Mouse (Mus musculus): ENCODE results near the gene Slc25a43. TPM values are rescaled to one million over a fixed set of nuclear protein-coding genes. Genes with fewer than 3 reads are reported as not detected.

Slc25a43 gene
- polyA plus RNA-seq, 1 experiment from 2014 or later: 0.78 TPM

DNA sequence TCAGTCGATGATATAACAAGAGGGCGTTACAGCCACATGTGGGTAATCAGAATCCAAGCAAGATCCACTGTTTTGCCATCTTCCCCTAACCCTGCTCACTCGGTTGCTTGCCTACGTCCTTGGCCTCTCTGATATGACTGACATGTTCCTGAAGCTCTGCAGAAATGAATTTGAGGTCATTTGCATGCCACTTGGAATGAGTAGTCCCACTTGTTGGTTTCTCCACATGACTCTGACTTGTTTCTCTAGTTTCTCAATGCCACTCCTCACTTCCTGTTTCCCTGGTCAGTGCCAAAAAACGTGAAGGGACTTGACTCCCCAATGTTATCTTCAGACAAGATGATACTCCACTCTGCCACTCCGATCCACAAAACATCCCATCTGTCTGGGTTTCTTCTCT lies 15.1 kb downstream of the Slc25a43 start:
- Histone ChIP-seq H3K27ac (no peak overlapping the region), H3K27me3 (no peaks in the 10 kb centered on the region), H3K4me3 (replicated peaks) (no peak overlapping the region), H3K9ac (replicated peaks) (no peak overlapping the region), H3K9me3 (no peaks in the 10 kb centered on the region), H3K36me3 (no peaks in the 10 kb centered on the region), H3K4me1 (replicated peaks) (peaks cover 20% of the 10 kb centered on the region; the same call in 1 of the 2 replicates), H3K4me2 (replicated peaks) (no peak overlapping the region)
- WGBS: 67% methylated on average over 6 of the region's 6 CpGs
- no peak for ATAC-seq

DNA sequence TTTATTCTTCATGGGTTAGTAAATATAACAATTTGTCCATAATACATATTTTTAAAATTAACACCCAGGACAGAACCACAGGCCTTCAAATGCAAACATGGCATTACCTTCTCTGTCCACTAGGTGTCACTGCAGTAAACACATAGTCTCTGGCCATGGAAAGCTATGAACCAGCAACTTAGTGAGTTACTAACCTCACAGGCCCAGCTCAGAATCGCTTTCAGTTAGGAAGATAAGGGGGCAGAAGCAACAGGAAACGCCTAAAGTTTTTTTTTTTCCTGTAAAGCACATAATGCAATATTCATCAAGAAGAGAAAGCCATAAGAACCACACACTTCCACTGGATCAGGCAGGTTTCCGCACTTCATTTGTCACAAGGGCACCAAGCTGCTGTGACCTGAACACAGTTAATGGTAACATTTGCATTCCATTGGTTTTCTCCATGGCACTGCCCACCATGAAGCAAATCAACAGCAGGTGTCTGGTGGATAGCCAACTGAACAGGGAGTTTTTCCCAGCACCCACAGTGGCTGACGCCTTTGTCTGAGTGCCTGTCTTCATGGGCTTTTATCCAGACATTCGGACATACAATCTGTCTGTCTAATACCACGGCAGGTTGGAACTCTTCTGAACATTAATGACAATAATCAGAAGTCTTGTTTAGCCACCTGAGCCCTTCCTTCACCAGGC lies 17.6 kb downstream of the Slc25a43 start:
- 40% methylated on average over 6 of the region's 6 CpGs for WGBS
- Histone ChIP-seq H3K4me2 (replicated peaks) (no peak overlapping the region; the same call in 1 of the 2 replicates), H3K9me3 (no peaks in the 10 kb centered on the region), H3K9ac (replicated peaks) (no peak overlapping the region), H3K27me3 (no peaks in the 10 kb centered on the region), H3K4me3 (replicated peaks) (no peak overlapping the region), H3K27ac (peak overlapping the region; percentile 61), H3K36me3 (no peaks in the 10 kb centered on the region), H3K4me1 (replicated peaks) (peaks cover 30% of the 10 kb centered on the region)
- 0 out of 2 replicates have a peak, but pooled peaks have one; percentile 31 for ATAC-seq

DNA sequence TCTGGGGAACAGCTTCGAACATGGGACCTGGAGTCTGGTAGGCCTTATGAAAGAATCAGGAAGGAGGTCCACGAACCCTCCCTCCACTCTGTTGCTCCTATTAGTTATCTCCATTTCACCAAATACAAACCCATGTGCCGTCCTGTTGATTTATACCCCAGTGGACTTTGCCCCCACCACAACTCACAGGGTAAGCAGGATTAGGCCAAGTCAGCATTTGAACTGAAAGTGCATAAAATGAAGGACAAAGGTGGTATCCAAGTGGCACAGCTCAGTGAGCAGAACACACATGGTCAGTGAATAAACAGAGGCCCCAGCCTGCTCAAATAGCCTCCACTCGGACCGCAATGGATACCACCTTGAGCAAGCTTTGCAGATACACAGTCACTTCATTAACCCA lies 18.8 kb downstream of the Slc25a43 start:
- no peaks in the 10 kb centered on the region for H3K27me3 ChIP-seq
- peaks cover 30% of the 10 kb centered on the region for H3K4me1 ChIP-seq (replicated peaks)
- no peak overlapping the region for H3K4me3 ChIP-seq (replicated peaks)
- peak overlapping the region; percentile 10 for H3K4me2 ChIP-seq (replicated peaks)
- H3K9me3 ChIP-seq: no peaks in the 10 kb centered on the region
- H3K27ac ChIP-seq: peak overlapping the region; percentile 88
- H3K9ac ChIP-seq (replicated peaks): no peak overlapping the region
- no peak for ATAC-seq
- H3K36me3 ChIP-seq: no peaks in the 10 kb centered on the region
- 60% methylated on average over 5 of the region's 5 CpGs for WGBS

DNA sequence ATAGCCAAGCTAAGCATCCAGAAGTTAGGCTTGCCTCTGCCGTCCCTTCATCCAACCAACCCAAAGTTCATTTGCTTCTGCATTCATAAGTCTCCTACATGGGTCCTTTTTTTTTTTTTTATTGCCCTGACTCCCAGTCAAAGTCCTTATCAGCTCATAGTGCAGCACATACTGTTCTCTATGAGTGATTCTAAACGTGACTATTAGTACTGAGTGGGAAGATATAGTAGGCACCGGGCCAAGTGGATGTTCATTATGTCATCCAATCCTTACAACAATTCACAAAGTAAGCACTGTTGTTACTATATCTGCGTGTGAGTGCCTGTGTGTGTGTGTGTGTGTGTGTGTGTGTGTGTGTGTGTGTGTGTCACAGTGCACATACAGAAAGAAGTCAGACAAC lies 19.4 kb downstream of the Slc25a43 start:
- ATAC-seq: no peak
- Histone ChIP-seq H3K9me3 (no peaks in the 10 kb centered on the region), H3K4me2 (replicated peaks) (peak overlapping the region; percentile 10), H3K4me3 (replicated peaks) (no peak overlapping the region), H3K9ac (replicated peaks) (no peak overlapping the region), H3K27me3 (no peaks in the 10 kb centered on the region), H3K27ac (peak overlapping the region; percentile 88), H3K36me3 (no peaks in the 10 kb centered on the region), H3K4me1 (replicated peaks) (peaks cover 30% of the 10 kb centered on the region)
- 58% methylated on average over 4 of the region's 4 CpGs for WGBS

DNA sequence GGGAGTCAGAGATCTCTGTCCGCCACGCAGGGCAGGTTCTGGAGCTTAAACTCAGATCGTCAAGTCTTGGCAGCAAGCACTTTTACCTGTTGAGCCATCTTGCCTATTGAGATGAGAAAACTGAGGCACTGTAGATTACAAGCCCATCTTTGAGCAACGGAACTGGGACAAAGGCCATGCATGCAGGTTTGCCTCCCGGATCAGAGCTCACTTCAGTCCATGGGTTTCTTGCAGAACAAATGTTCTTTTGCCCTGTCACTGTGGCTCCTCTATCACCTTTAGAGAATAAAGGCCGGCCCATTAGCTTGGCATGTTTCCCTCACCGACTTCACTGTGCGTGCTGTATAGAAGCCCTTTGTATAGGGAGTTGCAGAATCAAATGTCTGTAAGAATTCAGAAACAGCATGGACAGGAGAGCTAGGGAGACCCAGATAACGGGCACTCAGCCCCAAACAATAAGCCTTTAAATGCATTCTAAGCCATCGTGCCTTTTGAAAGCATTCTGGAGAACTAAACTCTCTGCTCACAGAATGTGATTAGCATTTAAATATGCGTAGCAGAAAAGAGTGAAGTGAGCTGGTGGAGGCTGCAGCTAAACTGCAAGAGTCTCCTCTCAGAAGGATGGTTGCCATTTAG lies 20.0 kb downstream of the Slc25a43 start:
- no peaks in the 10 kb centered on the region for H3K36me3 ChIP-seq
- no peaks in the 10 kb centered on the region for H3K9me3 ChIP-seq
- 28% methylated on average over 11 of the region's 11 CpGs for WGBS
- peak; percentile 77 for ATAC-seq
- no peak overlapping the region for H3K9ac ChIP-seq (replicated peaks)
- H3K4me1 ChIP-seq (replicated peaks): peaks cover 30% of the 10 kb centered on the region
- peak overlapping the region; percentile 88 for H3K27ac ChIP-seq
- no peaks in the 10 kb centered on the region for H3K27me3 ChIP-seq
- H3K4me3 ChIP-seq (replicated peaks): no peak overlapping the region
- peak overlapping the region; percentile 10; the same call in 1 of the 2 replicates for H3K4me2 ChIP-seq (replicated peaks)

DNA sequence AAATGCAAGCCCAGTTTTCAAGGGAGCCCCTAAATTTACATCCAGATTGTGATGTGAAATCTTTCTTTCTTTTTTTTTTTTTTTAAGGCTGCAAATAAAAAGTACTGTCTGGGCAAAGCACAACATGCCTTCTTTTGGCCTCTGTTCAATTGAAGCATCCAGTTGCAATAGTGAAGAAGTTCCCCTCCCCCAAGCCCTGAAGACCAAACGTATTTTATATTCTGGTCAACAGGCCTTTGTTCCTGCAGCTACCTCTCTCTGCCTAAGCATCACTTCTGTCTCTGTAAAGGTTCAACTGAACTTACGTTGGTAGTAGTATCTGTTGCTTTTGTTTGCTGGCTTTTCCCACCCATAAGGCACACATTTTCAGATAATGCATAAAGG lies 20.5 kb downstream of the Slc25a43 start:
- H3K27ac ChIP-seq: peak overlapping the region; percentile 88
- WGBS: 27% methylated on average over 2 of the region's 2 CpGs
- no peak overlapping the region for H3K4me3 ChIP-seq (replicated peaks)
- no peaks in the 10 kb centered on the region for H3K36me3 ChIP-seq
- H3K4me1 ChIP-seq (replicated peaks): peaks cover 30% of the 10 kb centered on the region
- 0 out of 2 replicates have a peak overlapping the region, but pooled peaks have one; percentile 3 for H3K4me2 ChIP-seq (replicated peaks)
- H3K9me3 ChIP-seq: no peaks in the 10 kb centered on the region
- 0 out of 2 replicates have a peak, but pooled peaks have one; percentile 7 for ATAC-seq
- H3K9ac ChIP-seq (replicated peaks): no peak overlapping the region
- H3K27me3 ChIP-seq: no peaks in the 10 kb centered on the region

DNA sequence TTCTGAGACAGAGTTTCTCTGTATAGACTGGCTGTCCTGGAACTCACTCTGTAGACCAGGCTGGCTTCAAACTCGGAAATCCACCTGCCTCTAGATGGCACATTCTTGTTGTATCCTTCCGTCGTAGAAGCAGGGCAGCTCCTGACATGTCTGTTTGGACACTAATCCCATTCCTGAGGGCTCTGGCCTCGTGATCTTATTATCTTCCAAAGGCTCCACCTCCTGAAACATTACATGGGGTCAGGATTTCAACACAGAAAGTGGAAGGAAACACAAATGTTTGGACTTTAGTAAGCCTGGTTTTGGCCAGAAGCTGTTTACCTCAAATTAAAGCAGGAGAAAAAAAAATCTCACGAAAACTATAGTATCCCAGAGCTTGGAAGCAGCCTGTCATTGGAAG lies 23.9 kb downstream of the Slc25a43 start:
- H3K4me3 ChIP-seq (replicated peaks): no peak overlapping the region
- ATAC-seq: no peak
- no peak overlapping the region for H3K4me2 ChIP-seq (replicated peaks)
- no peak overlapping the region for H3K27ac ChIP-seq
- no peak overlapping the region for H3K9ac ChIP-seq (replicated peaks)
- peaks cover 19% of the 10 kb centered on the region for H3K4me1 ChIP-seq (replicated peaks)
- no peaks in the 10 kb centered on the region for H3K9me3 ChIP-seq
- 46% methylated on average over 5 of the region's 5 CpGs for WGBS
- no peaks in the 10 kb centered on the region for H3K36me3 ChIP-seq
- H3K27me3 ChIP-seq: no peaks in the 10 kb centered on the region

DNA sequence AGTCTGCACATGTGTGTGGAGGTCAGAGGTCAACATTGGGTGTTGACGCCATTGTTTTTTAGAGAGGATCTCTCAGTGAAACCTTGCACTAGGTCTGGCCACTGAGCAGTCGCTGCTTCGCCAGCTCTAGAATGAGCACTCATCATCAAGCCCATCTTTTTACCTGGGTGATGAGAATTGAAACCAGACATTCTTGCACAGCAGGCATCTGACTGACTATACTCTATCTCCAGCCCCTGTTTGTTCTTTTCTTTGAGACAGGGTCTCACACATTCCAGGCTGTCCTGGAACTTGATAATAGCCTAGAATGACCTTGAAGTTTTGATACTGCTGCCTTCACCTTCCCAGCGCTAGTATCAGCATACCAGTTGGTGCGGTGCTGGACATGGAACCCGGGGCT lies 29.1 kb downstream of the Slc25a43 start:
- Histone ChIP-seq H3K4me2 (replicated peaks) (no peak overlapping the region), H3K9me3 (no peaks in the 10 kb centered on the region), H3K27ac (no peak overlapping the region), H3K4me1 (replicated peaks) (no peaks in the 10 kb centered on the region), H3K9ac (replicated peaks) (no peak overlapping the region), H3K36me3 (no peaks in the 10 kb centered on the region), H3K4me3 (replicated peaks) (no peak overlapping the region), H3K27me3 (no peaks in the 10 kb centered on the region)
- 86% methylated on average over 6 of the region's 6 CpGs for whole genome bisulfite sequencing
- ATAC-seq: no peak

DNA sequence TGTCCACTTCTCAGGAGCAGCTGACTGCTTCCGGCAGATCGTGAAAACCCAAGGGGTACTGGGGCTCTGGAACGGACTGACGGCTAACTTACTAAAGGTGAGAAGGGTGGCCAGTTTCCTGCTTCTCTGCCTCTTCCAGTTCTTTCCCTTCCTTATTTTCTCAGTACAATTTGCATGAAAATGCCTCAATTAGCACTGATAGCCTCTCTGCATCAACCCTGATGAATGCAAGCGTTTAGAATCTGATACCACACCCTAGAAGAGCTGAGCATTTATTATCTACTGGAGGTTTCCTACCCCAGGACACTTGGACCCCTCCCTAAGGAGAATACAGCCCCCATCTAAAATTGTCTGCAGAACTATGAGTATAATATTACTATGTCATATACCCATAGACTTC lies 32.1 kb downstream of the Slc25a43 start:
- H3K4me2 ChIP-seq (replicated peaks): no peak overlapping the region
- 87% methylated on average over 5 of the region's 5 CpGs for WGBS
- H3K4me3 ChIP-seq (replicated peaks): no peak overlapping the region
- H3K9me3 ChIP-seq: no peaks in the 10 kb centered on the region
- no peaks in the 10 kb centered on the region for H3K4me1 ChIP-seq (replicated peaks)
- H3K27me3 ChIP-seq: no peaks in the 10 kb centered on the region
- no peak for ATAC-seq
- no peak overlapping the region for H3K9ac ChIP-seq (replicated peaks)
- no peaks in the 10 kb centered on the region for H3K36me3 ChIP-seq
- no peak overlapping the region for H3K27ac ChIP-seq

DNA sequence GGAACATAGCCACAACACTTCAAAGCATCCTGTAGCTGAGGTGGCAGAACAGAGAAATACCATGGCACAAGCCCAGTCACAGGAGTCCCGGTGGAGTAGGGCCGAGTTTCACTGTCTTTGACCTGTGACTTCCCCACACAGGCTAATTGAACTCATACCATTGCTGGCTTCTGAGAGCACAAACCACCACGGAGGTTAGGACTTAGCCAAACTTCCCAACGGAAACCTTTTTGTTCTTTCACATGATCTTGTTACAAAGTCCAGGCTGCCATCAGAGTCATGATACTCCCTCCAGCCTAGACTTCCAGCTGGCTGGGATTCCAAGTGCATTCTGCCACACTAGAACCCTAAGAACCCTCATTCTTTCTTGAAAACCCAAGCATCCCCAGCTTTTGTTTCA lies 34.2 kb downstream of the Slc25a43 start:
- WGBS: 77% methylated on average over 4 of the region's 4 CpGs
- H3K27ac ChIP-seq: no peak overlapping the region
- H3K4me1 ChIP-seq (replicated peaks): no peaks in the 10 kb centered on the region
- H3K9ac ChIP-seq (replicated peaks): no peak overlapping the region
- no peak overlapping the region for H3K4me3 ChIP-seq (replicated peaks)
- no peak for ATAC-seq
- H3K9me3 ChIP-seq: no peaks in the 10 kb centered on the region
- H3K27me3 ChIP-seq: no peaks in the 10 kb centered on the region
- no peak overlapping the region for H3K4me2 ChIP-seq (replicated peaks)
- H3K36me3 ChIP-seq: no peaks in the 10 kb centered on the region

DNA sequence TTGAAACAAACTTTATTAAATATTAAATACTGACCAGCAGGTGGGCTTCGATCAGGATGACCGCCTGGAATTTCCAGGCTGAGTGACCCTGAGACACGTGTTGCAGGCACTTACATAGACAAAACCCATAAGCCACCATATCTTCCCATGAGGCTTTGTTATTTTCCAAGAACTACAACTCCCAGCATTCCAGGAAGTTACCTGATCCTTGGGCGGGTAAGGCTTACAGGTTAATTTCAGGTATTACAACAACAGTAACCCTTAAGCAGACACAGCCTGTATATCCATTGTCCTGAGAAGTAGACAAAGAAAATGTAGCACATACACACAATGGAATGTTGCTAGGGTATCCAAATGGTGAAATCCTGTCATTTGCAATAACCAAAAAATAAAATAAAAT lies 45.9 kb downstream of the Slc25a43 start:
- WGBS: 64% methylated on average over 4 of the region's 4 CpGs
- ATAC-seq: no peak

DNA sequence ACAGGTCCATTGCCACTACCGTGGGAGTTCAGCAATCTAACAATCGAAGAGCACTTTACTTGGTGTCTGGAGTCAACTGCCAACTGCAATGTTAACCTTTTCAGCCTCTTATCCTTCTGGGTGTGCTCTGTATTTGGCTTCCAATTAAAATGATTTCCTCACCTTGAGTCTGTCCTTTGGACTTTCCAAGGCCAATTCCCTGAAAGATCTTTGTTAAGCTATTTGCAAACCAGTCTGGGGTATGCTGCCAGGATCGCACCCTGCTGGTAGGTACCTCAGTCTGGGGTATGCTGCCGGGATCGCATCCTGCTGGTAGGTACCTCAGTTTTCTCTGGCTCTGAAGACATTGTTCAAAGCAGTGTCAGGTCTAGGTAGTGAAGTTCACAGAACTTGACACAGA lies 51.1 kb downstream of the Slc25a43 start:
- no peaks in the 10 kb centered on the region for H3K9me3 ChIP-seq
- peaks cover 7% of the 10 kb centered on the region for H3K36me3 ChIP-seq
- no peaks in the 10 kb centered on the region for H3K27me3 ChIP-seq
- no peak overlapping the region for H3K27ac ChIP-seq
- H3K4me1 ChIP-seq (replicated peaks): peaks cover 8% of the 10 kb centered on the region; the same call in 1 of the 2 replicates
- H3K4me2 ChIP-seq (replicated peaks): no peak overlapping the region
- 59% methylated on average over 5 of the region's 5 CpGs for WGBS
- no peak overlapping the region for H3K9ac ChIP-seq (replicated peaks)
- H3K4me3 ChIP-seq (replicated peaks): no peak overlapping the region
- no peak for ATAC-seq

More for the DNA sequence above, 45.9 kb downstream of the Slc25a43 start:
- Histone ChIP-seq H3K4me1 (replicated peaks) (no peaks in the 10 kb centered on the region), H3K4me3 (replicated peaks) (no peak overlapping the region), H3K9ac (replicated peaks) (no peak overlapping the region), H3K36me3 (no peaks in the 10 kb centered on the region), H3K27me3 (no peaks in the 10 kb centered on the region), H3K4me2 (replicated peaks) (no peak overlapping the region), H3K27ac (no peak overlapping the region), H3K9me3 (no peaks in the 10 kb centered on the region)

All from midbrain, embryonic 13.5 days (tissue).